Mouse (Mus musculus) adrenal gland, adult (tissue): ENCODE data around the gene Stag3.
A peak's percentile ranks its signal among the peaks of the same experiment; 100 is the strongest.

Experiments used
- DNase-seq, 2 experiments: peaks; one replicate each; pipeline ENCODE4 v3.0.0; 2022 to 2023; ENCODE audit warnings: low spot score in 1 of 2; ENCODE audit not compliant: inconsistent age in 2 of 2

Gene Stag3

GRCm38 (mm10) chr5:138279585-138280424 lies at the start of gene Stag3, which contains the start of the genes Gm43720 and Gpc2:
Gene Stag3, plus strand, starts transcription at chr5:138280240.
Gene Gm43720, minus strand, starts transcription at chr5:138279958.
Gene Gpc2, minus strand, starts transcription at chr5:138280005.
- peak; percentile 86 to 92 for DNase-seq

- DNase-seq = no peak
These were observed 46.3 kb upstream of the Stag3 start for GRCm38 (mm10) chr5:138233778-138234177.

GRCm38 (mm10) chr5:138234224-138234623 lies 45.8 kb upstream of the Stag3 start:
- no peak for DNase-seq

- peak in 1 of 2 experiments; percentile 78 for DNase-seq
These were observed 38.5 kb upstream of the Stag3 start for GRCm38 (mm10) chr5:138241511-138241910.

GRCm38 (mm10) chr5:138251144-138251543 lies 28.9 kb upstream of the Stag3 start:
- DNase-seq = no peak

- DNase-seq = no peak
These were observed 27.0 kb upstream of the Stag3 start for GRCm38 (mm10) chr5:138253061-138253460.

GRCm38 (mm10) chr5:138255353-138256093 lies 24.5 kb upstream of the Stag3 start, which contains the start of gene Lamtor4:
Gene Lamtor4, plus strand, starts transcription at chr5:138255482.
- DNase-seq = peak; percentile 96 to 98

GRCm38 (mm10) chr5:138256094-138256467 lies 24.0 kb upstream of the Stag3 start:
- DNase-seq = no peak

- DNase-seq = peak in 1 of 2 experiments; percentile 56
These were observed 23.0 kb upstream of the Stag3 start for GRCm38 (mm10) chr5:138256966-138257584.

- DNase-seq = no peak
These were observed 22.5 kb upstream of the Stag3 start for GRCm38 (mm10) chr5:138257585-138257978.

- no peak for DNase-seq
These were observed 22.0 kb upstream of the Stag3 start for GRCm38 (mm10) chr5:138258078-138258477.

GRCm38 (mm10) chr5:138258542-138258941 lies 21.5 kb upstream of the Stag3 start:
- peak; percentile 73 to 85 for DNase-seq

- DNase-seq = peak in 1 of 2 experiments; percentile 24
These were observed 21.0 kb upstream of the Stag3 start for GRCm38 (mm10) chr5:138258993-138259392.

- DNase-seq = peak in 1 of 2 experiments; percentile 30
These were observed 20.0 kb upstream of the Stag3 start for GRCm38 (mm10) chr5:138260051-138260450.

- peak in 1 of 2 experiments; percentile 35 for DNase-seq
These were observed 19.2 kb upstream of the Stag3 start for GRCm38 (mm10) chr5:138260834-138261233.

GRCm38 (mm10) chr5:138262001-138262400 lies 18.0 kb upstream of the Stag3 start:
- peak in 1 of 2 experiments; percentile 48 for DNase-seq

- peak in 1 of 2 experiments; percentile 57 for DNase-seq
These were observed 17.3 kb upstream of the Stag3 start for GRCm38 (mm10) chr5:138262582-138263240.

- peak; percentile 93 to 97 for DNase-seq
These were observed 16.5 kb upstream of the Stag3 start, which contains the start of gene BC037034 for GRCm38 (mm10) chr5:138263260-138264206. Gene BC037034, minus strand, starts transcription at chr5:138264033.

GRCm38 (mm10) chr5:138264207-138264578 lies 15.8 kb upstream of the Stag3 start:
- DNase-seq = no peak

- DNase-seq = peak in 1 of 2 experiments; percentile 12
These were observed 14.3 kb upstream of the Stag3 start for GRCm38 (mm10) chr5:138265712-138266111.
